Mouse (Mus musculus): ENCODE results near the gene C1qbp. TPM values are rescaled to one million over a fixed set of nuclear protein-coding genes. Genes with fewer than 3 reads are reported as not detected.

C1qbp gene
- total and polyA plus RNA-seq, 2 experiments from 2014 or later = 10.3 to 311 TPM

DNA sequence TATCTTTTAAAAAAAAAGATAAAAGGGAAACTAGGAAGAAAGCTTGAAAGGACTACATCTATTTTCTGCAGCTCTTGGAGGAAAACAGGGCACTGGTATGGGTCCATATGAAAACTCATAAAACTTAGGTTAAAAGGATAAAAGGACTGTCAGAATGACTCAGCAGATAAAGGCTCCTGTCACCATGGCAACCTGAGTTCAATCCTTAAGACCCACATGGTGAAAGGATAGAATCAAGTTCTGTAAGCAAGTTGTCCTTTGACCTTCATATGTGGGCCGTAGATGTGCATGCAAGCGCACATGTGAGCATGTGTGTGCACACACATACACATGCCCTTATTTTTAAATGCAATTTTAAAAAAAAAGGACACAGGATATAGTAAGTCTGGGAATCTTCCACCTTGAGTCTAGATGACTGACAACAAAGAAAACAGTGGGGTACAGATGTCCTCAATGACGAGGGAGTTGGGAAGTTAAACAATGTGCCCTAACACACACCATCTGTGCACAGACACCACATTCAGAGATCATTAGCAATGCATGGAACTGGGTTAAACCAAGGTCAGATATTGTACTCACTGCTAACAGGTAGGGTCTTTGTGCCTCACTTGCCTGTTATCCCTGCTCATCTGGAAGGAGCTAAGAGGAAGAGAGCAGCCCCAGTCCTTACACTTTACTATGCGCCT is 18.5 kb downstream of the C1qbp start:
- H3K36me3 ChIP-seq (replicated peaks; ENCODE audit: control insufficient read depth, insufficient read depth, low read length) = peaks cover 71% of the 10 kb centered on the region
- H3K4me3 ChIP-seq (ENCODE audit: low read depth, low read length) = no peak overlapping the region
- no peak for TF ChIP-seq CTCF (IDR thresholded peaks at IDR 0.05; ENCODE audit: low read depth)
- TF ChIP-seq EP300 (IDR thresholded peaks at IDR 0.05; ENCODE audit: low read depth) = no peak
- H3K27me3 ChIP-seq (ENCODE audit: control insufficient read depth, insufficient read depth, low read length) = no peaks in the 10 kb centered on the region
- WGBS = 83% methylated on average over 4 of the region's 4 CpGs
- H3K27ac ChIP-seq (ENCODE audit: low read depth) = no peak overlapping the region
- no peak overlapping the region for H3K4me2 ChIP-seq (ENCODE audit: low read depth, low read length)
- H3K9me3 ChIP-seq (replicated peaks; ENCODE audit: control insufficient read depth, low read length) = no peaks in the 10 kb centered on the region
- H3K4me1 ChIP-seq (ENCODE audit: control insufficient read depth, insufficient read depth) = peaks cover 5% of the 10 kb centered on the region
- ATAC-seq (ENCODE audit: insufficient read depth, low read depth) = no peak
- no peak overlapping the region for H3K9ac ChIP-seq (replicated peaks; ENCODE audit: low read depth, low read length)
- DNase-seq (ENCODE audit: low spot score) = no peak

DNA sequence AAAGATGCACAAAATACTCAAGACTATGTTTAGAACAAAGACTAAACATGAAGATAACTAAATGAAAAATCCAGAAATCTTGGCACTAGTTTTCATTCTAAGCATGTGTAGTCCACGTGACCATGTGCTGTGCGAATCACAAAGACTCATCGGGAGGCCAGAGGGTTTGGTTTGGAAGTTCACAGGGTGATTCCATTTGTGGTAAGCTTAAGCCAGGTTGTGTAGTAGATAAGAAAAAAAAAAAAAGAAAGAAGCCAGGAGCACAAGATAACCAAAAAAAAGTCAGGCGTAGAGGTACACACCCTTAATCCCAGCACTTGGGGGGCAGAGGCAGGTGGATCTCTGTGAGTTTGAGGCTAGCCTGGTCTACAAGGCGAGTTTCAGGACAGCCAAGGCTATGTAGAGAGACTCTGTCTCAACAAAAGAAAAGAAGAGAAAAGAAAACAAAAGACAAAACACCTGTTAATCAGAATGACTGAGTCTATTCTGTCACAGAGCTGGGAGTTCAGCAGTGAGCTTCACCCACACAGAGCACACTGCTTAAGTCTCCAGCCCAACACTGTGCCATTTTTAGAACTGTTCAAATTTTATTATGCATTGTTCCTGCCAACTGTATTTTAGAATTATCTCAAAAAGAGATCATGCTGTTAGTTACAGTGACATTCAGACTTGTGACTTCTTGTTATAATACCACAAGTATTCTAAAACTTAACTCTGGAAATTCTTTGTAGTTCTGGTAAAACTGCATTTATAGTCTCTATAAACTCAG is 21.9 kb downstream of the C1qbp start:
- no peak overlapping the region for H3K4me2 ChIP-seq (ENCODE audit: low read depth, low read length)
- H3K9ac ChIP-seq (replicated peaks; ENCODE audit: low read depth, low read length) = no peak overlapping the region
- TF ChIP-seq EP300 (IDR thresholded peaks at IDR 0.05; ENCODE audit: low read depth) (no peak), CTCF (IDR thresholded peaks at IDR 0.05; ENCODE audit: low read depth) (no peak)
- no peak for DNase-seq (ENCODE audit: low spot score)
- H3K9me3 ChIP-seq (replicated peaks; ENCODE audit: control insufficient read depth, low read length) = no peaks in the 10 kb centered on the region
- no peaks in the 10 kb centered on the region for H3K27me3 ChIP-seq (ENCODE audit: control insufficient read depth, insufficient read depth, low read length)
- WGBS = 92% methylated on average over 5 of the region's 5 CpGs
- no peak overlapping the region for H3K27ac ChIP-seq (ENCODE audit: low read depth)
- H3K4me1 ChIP-seq (ENCODE audit: control insufficient read depth, insufficient read depth) = no peaks in the 10 kb centered on the region
- H3K36me3 ChIP-seq (replicated peaks; ENCODE audit: control insufficient read depth, insufficient read depth, low read length) = peaks cover 91% of the 10 kb centered on the region
- no peak for ATAC-seq (ENCODE audit: insufficient read depth, low read depth)
- H3K4me3 ChIP-seq (ENCODE audit: low read depth, low read length) = no peak overlapping the region

DNA sequence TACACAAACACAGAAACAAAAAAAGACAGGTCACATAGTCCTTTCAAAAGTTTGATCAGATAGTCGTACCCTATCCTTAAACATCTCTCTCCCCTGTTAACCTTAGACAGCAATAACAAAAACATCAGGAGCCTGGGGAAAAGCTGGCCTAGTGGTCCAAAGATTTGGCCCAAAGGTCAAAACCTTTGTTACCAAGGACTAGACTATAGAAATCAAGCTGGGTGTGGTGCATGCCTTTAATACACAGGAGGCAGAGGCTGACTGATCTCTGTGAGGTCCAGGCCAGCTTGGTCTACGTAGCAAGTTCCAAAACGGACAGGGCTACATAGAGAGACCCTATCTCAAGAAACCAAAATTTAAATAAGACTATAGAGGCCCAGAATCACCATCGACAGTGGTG is 28.1 kb downstream of the C1qbp start:
- peaks cover 94% of the 10 kb centered on the region for H3K36me3 ChIP-seq (replicated peaks; ENCODE audit: control insufficient read depth, insufficient read depth, low read length)
- no peak for DNase-seq (ENCODE audit: low spot score)
- no peak for TF ChIP-seq EP300 (IDR thresholded peaks at IDR 0.05; ENCODE audit: low read depth)
- no peak for TF ChIP-seq CTCF (IDR thresholded peaks at IDR 0.05; ENCODE audit: low read depth)
- H3K9me3 ChIP-seq (replicated peaks; ENCODE audit: control insufficient read depth, low read length) = no peaks in the 10 kb centered on the region
- WGBS = 91% methylated on average over 4 of the region's 4 CpGs
- H3K27ac ChIP-seq (ENCODE audit: low read depth) = no peak overlapping the region
- no peak for ATAC-seq (ENCODE audit: insufficient read depth, low read depth)
- no peaks in the 10 kb centered on the region for H3K27me3 ChIP-seq (ENCODE audit: control insufficient read depth, insufficient read depth, low read length)
- H3K4me1 ChIP-seq (ENCODE audit: control insufficient read depth, insufficient read depth) = no peaks in the 10 kb centered on the region
- H3K4me3 ChIP-seq (ENCODE audit: low read depth, low read length) = no peak overlapping the region
- no peak overlapping the region for H3K9ac ChIP-seq (replicated peaks; ENCODE audit: low read depth, low read length)
- no peak overlapping the region for H3K4me2 ChIP-seq (ENCODE audit: low read depth, low read length)

DNA sequence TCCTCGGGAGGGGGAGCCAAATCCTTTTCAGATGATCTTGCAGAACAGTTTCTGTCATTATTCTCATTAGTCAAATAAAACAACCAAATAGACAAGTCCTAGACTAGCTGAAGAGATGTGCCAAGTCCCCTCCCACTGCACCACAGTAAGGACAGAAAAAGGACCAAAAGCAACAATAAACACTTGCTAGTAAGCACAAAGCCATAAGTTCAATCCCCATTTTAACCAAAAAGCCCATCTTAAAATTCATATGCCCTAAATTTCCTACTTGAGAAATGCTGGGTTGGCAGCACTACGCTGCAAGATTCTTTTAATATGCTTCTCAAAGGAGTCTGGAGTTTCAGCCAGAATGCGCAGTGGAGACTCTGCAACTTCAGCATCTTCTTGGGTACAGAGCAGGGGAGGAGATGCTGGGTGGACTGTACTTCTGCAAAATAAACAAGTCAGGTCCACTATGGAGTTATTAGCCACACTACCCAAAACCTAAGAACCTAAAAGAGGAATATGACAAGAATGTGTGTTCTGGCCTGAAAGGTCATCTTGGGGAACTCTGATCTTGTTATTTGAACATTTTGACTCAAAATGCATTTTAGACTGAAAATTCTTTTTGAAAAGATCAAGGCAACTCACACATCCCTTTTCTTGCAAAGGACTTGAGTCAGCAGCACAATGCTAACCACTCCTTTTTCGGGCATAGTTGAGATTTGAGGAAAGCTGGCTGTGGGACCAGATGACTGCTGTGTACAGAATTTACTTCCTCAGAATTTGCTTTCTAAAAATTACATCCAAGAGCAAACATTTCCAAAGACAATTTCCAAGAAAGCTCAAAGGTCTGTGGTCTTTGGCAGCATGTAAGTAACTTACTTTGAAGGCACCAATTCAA is 37.6 kb downstream of the C1qbp start:
- H3K9ac ChIP-seq (replicated peaks; ENCODE audit: low read depth, low read length) = no peak overlapping the region
- H3K27me3 ChIP-seq (ENCODE audit: control insufficient read depth, insufficient read depth, low read length) = no peaks in the 10 kb centered on the region
- peaks cover 94% of the 10 kb centered on the region for H3K36me3 ChIP-seq (replicated peaks; ENCODE audit: control insufficient read depth, insufficient read depth, low read length)
- ATAC-seq (ENCODE audit: insufficient read depth, low read depth) (no peak), DNase-seq (ENCODE audit: low spot score) (no peak)
- H3K9me3 ChIP-seq (replicated peaks; ENCODE audit: control insufficient read depth, low read length) = no peaks in the 10 kb centered on the region
- no peak overlapping the region for H3K4me2 ChIP-seq (ENCODE audit: low read depth, low read length)
- H3K4me3 ChIP-seq (ENCODE audit: low read depth, low read length) = no peak overlapping the region
- WGBS = 85% methylated on average over 4 of the region's 4 CpGs
- H3K4me1 ChIP-seq (ENCODE audit: control insufficient read depth, insufficient read depth) = no peaks in the 10 kb centered on the region
- H3K27ac ChIP-seq (ENCODE audit: low read depth) = no peak overlapping the region
- TF ChIP-seq EP300 (IDR thresholded peaks at IDR 0.05; ENCODE audit: low read depth) (no peak), CTCF (IDR thresholded peaks at IDR 0.05; ENCODE audit: low read depth) (no peak)

DNA sequence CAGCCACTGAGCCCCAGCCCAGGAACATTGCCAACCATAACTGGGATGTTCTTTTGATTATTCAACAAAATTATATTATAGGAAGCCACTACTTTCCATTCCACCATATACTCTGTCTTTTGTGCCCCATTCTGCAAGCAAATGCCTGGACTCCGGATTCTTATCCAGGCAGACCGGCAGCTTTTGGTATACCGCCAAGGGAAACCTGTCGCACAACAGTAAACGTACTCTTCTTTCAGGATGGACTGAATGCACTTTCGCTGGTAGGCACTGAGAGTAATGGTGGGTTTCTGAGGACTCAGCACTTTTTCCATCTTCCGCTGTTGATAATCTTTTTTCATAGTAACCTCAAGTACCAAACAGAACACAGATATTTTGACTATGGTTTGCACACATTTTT is 39.2 kb downstream of the C1qbp start:
- TF ChIP-seq EP300 (IDR thresholded peaks at IDR 0.05; ENCODE audit: low read depth) (no peak), CTCF (IDR thresholded peaks at IDR 0.05; ENCODE audit: low read depth) (no peak)
- Histone ChIP-seq H3K9ac (replicated peaks; ENCODE audit: low read depth, low read length) (no peak overlapping the region), H3K9me3 (replicated peaks; ENCODE audit: control insufficient read depth, low read length) (no peaks in the 10 kb centered on the region), H3K27ac (ENCODE audit: low read depth) (no peak overlapping the region), H3K27me3 (ENCODE audit: control insufficient read depth, insufficient read depth, low read length) (no peaks in the 10 kb centered on the region), H3K4me3 (ENCODE audit: low read depth, low read length) (no peak overlapping the region), H3K4me1 (ENCODE audit: control insufficient read depth, insufficient read depth) (no peaks in the 10 kb centered on the region), H3K4me2 (ENCODE audit: low read depth, low read length) (no peak overlapping the region), H3K36me3 (replicated peaks; ENCODE audit: control insufficient read depth, insufficient read depth, low read length) (peaks cover 92% of the 10 kb centered on the region)
- no peak for ATAC-seq (ENCODE audit: insufficient read depth, low read depth)
- DNase-seq (ENCODE audit: low spot score) = no peak
- 88% methylated on average over 7 of the region's 7 CpGs for WGBS

Data from heart, postnatal 0 days (tissue).